Mouse (Mus musculus): ENCODE results near the gene Cdkn2aipnl.

Gene Cdkn2aipnl

GRCm38 (mm10) chr11:51967443-51968401 is at the start of gene Cdkn2aipnl:
Cdkn2aipnl (plus strand) TSS chr11:51967661.
- peak; percentile 91 for DNase-seq (ENCODE audit: low read depth, low spot score)

DNA sequence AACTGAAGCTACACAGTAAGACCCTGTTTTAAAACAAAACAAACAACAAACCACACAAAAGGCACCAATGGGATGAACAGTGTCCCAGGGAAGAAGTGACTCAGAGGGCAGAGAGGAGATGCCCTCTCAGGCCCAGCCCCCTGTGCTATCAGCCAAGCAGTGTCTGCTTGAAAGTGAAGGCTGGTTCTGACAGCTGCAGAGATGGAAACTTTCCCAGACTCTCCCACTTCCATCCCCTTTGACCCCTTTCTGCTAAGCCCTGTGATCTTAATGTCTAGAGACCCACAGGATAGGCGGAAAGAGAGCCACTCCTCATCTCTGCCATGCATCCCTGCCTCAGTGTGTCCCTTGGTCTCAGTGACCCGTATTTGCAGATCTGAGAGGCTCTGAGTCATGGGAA is 49.5 kb upstream of the Cdkn2aipnl start:
- DNase-seq (ENCODE audit: low read depth, low spot score) = no peak

DNA sequence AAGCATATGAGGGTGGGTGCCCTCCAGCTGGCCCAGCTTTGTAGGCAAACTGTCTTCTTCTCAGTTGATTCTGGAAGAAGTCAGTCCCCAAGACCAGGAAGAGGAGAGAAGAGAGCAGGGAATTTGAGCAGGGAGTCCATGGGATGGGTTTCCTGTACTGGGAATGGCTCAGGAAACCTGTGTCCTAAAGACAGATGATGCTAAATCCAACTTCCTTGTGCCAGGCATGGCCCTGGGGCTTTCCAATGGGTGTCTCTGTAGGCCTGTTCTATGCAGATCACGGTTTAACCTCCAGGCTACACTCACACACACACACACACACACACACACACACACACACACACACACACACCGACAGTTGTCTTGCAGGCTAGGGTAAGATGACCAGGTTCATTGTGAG is 48.9 kb upstream of the Cdkn2aipnl start:
- no peak for DNase-seq (ENCODE audit: low read depth, low spot score)

DNA sequence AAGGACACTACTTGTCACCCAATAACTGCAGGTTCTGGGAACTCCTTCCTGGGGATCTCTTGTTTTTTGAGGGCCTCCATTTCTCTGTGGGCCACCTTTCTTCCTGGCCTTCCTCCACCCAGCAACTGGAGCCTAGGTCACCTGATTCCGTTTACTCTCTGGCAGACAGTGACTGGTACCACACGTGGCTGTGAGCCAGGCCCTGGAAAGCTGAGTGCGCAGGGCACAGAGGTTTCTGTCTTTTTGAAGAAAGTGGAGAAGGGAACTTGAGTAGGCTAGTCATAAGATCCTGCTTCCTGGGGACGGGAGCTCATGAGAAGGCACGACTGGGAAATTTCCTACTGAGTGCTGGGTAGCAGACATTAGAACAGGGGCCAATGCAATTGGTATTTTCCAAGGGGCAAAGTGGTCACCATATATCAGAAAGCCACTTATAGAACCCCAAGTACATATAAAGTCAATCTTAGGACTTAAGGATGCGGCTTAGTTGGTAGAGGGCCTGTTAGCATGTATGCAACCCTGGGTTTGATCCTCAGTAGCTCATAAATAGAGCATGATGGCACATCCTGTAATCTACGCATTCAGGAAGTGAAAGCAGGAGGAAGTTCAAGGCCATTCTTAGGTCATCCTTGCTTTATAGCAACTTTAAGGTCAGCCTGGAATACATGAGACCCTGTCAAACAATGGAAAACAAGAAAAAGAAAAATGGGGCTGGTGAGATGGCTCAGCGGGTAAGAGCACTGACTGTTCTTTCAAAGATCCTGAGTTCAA is 45.9 kb upstream of the Cdkn2aipnl start:
- no peak for DNase-seq (ENCODE audit: low read depth, low spot score)

DNA sequence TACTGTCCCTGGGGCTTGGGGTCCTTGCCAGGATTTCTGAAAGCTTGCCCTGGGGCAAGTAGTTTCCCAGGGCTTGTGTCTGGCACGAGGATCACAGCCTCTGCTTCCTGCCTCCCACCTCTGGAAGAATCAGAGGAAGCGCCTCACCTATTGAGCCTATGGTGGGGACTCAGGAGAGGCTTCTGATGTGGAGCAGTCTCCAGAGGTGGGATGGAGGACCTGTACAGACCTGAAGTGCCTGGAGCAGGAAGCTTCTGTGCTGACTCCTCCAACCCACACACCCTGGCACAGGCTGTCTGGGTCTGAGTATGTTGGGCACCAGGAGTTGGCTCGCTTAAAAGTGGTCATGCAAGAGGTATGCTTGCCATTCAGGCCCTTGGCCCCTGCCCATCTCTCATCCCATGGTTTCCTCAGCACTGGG is 45.0 kb upstream of the Cdkn2aipnl start:
- DNase-seq (ENCODE audit: low read depth, low spot score) = no peak

DNA sequence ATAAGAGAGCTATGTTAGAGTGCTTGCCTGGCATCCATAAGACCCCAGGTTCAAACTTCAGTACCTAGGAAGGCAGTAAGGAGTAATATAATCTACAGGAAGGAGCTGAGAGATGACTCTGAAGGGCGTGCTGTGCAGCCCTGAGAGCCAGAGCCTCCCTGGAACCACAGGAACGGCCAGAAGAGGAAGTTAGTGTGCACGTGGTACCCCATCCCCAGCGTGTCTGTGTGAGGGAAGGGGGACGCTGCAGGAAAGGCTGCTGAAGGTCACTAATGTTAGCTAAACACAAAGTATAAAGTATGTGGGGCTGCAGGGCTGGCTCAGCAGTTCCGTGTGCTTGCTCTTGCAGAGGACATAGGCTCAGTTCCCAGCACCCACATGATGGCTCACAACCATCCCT is 41.9 kb upstream of the Cdkn2aipnl start:
- no peak for DNase-seq (ENCODE audit: low read depth, low spot score)

GRCm38 (mm10) chr11:51926385-51926784 is 41.1 kb upstream of the Cdkn2aipnl start:
- DNase-seq (ENCODE audit: low read depth, low spot score) = no peak

- no peak for DNase-seq (ENCODE audit: low read depth, low spot score)
These were observed 40.4 kb upstream of the Cdkn2aipnl start for GRCm38 (mm10) chr11:51927106-51927505.

DNA sequence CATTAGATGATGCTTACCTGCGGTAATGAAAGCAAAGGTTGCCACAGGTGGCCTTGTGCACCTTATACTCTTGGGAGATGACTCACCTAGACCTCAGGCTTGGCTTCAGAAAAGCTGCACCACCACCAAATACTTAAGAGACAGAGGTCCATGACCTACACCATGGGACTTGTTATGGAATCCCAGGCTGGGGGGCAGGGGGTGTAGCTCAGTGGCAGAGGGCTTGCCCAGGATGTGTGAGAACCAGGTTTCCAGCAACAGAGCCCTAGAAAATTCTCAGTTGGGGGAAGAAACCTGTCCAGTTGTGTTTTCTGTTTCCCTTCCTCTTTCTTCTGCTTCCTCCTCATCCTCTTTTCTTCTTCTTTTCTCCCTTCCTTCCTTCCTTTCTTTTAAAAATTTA is 36.3 kb upstream of the Cdkn2aipnl start:
- DNase-seq (ENCODE audit: low read depth, low spot score) = no peak

GRCm38 (mm10) chr11:51931790-51932189 is 35.7 kb upstream of the Cdkn2aipnl start:
- DNase-seq (ENCODE audit: low read depth, low spot score) = no peak

GRCm38 (mm10) chr11:51934230-51934629 is 33.2 kb upstream of the Cdkn2aipnl start:
- no peak for DNase-seq (ENCODE audit: low read depth, low spot score)

- no peak for DNase-seq (ENCODE audit: low read depth, low spot score)
These were observed 31.6 kb upstream of the Cdkn2aipnl start for GRCm38 (mm10) chr11:51935636-51936434.

- DNase-seq (ENCODE audit: low read depth, low spot score) = no peak
These were observed 30.1 kb upstream of the Cdkn2aipnl start for GRCm38 (mm10) chr11:51937361-51937781.

- no peak for DNase-seq (ENCODE audit: low read depth, low spot score)
These were observed 28.5 kb upstream of the Cdkn2aipnl start for GRCm38 (mm10) chr11:51938817-51939589.

GRCm38 (mm10) chr11:51939590-51939955 is 27.9 kb upstream of the Cdkn2aipnl start:
- no peak for DNase-seq (ENCODE audit: low read depth, low spot score)

- DNase-seq (ENCODE audit: low read depth, low spot score) = no peak
These were observed 26.9 kb upstream of the Cdkn2aipnl start for GRCm38 (mm10) chr11:51940511-51940955.

GRCm38 (mm10) chr11:51942602-51943499 is 24.6 kb upstream of the Cdkn2aipnl start:
- DNase-seq (ENCODE audit: low read depth, low spot score) = no peak

DNA sequence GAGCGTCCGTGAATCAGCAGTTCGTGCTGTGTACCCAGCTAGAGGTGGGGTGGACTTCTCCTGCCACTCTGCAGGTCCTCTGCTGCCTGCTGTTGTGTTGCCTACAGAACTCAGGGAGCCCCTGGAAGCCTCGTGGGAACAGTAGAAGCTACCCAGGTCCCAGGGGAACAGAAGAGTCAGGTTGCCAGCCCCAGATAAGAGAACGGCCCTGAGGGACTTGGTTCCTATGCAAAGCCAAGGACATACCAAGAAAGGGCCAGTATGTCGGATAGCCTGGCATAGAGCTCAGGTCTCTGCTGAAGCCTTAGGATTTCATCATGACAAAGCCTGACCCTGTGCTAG is 24.0 kb upstream of the Cdkn2aipnl start:
- no peak for DNase-seq (ENCODE audit: low read depth, low spot score)

DNA sequence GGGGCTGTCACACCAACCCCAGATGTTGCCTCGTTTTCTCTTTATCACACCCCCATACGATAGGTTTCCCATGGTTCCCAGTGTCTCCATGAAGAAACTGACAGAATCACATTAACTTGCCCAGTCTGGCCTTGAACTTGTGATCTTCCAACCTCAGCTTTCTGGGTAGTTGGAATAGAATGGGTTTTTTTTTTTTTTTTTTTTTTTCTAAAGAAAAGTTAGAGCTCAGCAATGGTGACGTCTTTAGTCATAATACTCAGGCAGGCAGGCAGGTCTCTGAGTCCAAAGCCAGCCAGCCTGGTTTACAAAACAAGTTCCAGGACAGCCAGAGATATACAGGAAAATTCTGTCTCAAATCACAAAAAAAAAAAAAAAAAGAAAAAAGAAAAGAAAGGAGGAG is 23.2 kb upstream of the Cdkn2aipnl start:
- DNase-seq (ENCODE audit: low read depth, low spot score) = no peak

GRCm38 (mm10) chr11:51945548-51945947 is 21.9 kb upstream of the Cdkn2aipnl start:
- DNase-seq (ENCODE audit: low read depth, low spot score) = peak; percentile 65

Measured in retina, adult 2 months (tissue).